ENCODE assay signal across 16 mouse cellular contexts in the genomic region with DNA sequence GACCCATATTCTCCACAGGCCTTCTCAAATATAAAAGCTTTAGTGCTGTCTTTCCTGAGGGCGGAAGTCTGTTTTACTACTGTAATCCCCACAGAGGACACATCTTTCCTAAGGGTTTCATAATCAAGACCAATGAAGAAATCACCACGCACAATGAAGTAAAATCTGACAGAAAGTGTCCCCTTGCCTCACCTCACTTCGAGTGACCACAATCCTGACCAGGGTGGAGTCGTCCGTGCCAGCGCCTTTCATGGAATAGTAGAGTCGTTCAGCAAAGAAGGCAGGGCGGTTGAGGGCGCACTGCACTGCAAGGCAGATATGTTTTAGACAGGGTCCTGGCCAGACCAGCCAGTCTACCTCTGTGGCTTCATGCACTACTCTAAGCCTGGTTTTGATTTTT. TPM values are rescaled to one million over a fixed set of nuclear protein-coding genes. Genes with fewer than 3 reads are reported as not detected.
"Had no signal": no experiment of that assay in that cellular context is flagged by ENCODE, and none has a peak within 500 bp of the region (broad histone marks: within the 10 kb centered on the region; RNA-seq: fewer than 3 reads in every experiment).

No protein-coding gene starts in this region.

- DNase-seq: gastrocnemius, adult 2 months; gastrocnemius, postnatal 10 days; gastrocnemius, postnatal 36 days; heart, adult 2 months; heart, postnatal 14 days; heart, postnatal 4 days; kidney, adult 18-20 months; kidney, adult 8-10 months; kidney, postnatal 10 days; kidney, postnatal 25 days; kidney, postnatal 4 days had no signal

- ATAC-seq: hindbrain, embryonic 16.5 days; inflammation-experienced regulatory T-cells, adult 6 months; intestine, embryonic 15.5 days; intestine, postnatal 0 days; liver, embryonic 12.5 days had no signal

RNA-seq across cellular contexts. Expression of a gene that starts 6.4 kb away (rescaled TPM):
- total RNA-seq: heart, adult 2 months had no signal
